Mouse (Mus musculus): ENCODE data around the gene Fuz. TPM values are rescaled to one million over a fixed set of nuclear protein-coding genes. Genes with fewer than 3 reads are reported as not detected.

Fuz gene
- polyA plus RNA-seq, 1 experiment from 2014 or later = 13.9 TPM

- Histone ChIP-seq H3K4me3 (ENCODE audit: low read depth, low read length) (no peak overlapping the region), H3K9ac (ENCODE audit: low read depth, low read length) (no peak overlapping the region), H3K36me3 (ENCODE audit: control insufficient read depth, insufficient read depth, low read length) (peaks cover 17% of the 10 kb centered on the region; the same call in 1 of the 2 replicates), H3K9me3 (ENCODE audit: control insufficient read depth, low read length) (no peaks in the 10 kb centered on the region), H3K27ac (ENCODE audit: low read depth, low read length) (no peak overlapping the region), H3K27me3 (ENCODE audit: control insufficient read depth, insufficient read depth, low read length) (no peaks in the 10 kb centered on the region), H3K4me2 (replicated peaks; ENCODE audit: low read depth, low read length) (no peak overlapping the region), H3K4me1 (replicated peaks; ENCODE audit: control insufficient read depth, insufficient read depth, low read length) (peaks cover 12% of the 10 kb centered on the region)
- WGBS = 85% methylated on average over 24 of the region's 24 CpGs
- ATAC-seq (ENCODE audit: low FRiP score) (no peak), DNase-seq (ENCODE audit: low spot score) (no peak)
Observed at GRCm38 (mm10) chr7:44864595-44865542, 31.0 kb upstream of the Fuz start.

GRCm38 (mm10) chr7:44866276-44867009, 29.4 kb upstream of the Fuz start:
- no peak overlapping the region; the same call in 1 of the 2 replicates for H3K4me2 ChIP-seq (replicated peaks; ENCODE audit: low read depth, low read length)
- H3K4me3 ChIP-seq (ENCODE audit: low read depth, low read length) = no peak overlapping the region
- no peak overlapping the region for H3K27ac ChIP-seq (ENCODE audit: low read depth, low read length)
- ATAC-seq (ENCODE audit: low FRiP score) (no peak), DNase-seq (ENCODE audit: low spot score) (no peak)
- H3K4me1 ChIP-seq (replicated peaks; ENCODE audit: control insufficient read depth, insufficient read depth, low read length) = peaks cover 12% of the 10 kb centered on the region
- H3K27me3 ChIP-seq (ENCODE audit: control insufficient read depth, insufficient read depth, low read length) = no peaks in the 10 kb centered on the region
- WGBS = 70% methylated on average over 15 of the region's 15 CpGs
- H3K9ac ChIP-seq (ENCODE audit: low read depth, low read length) = no peak overlapping the region
- H3K9me3 ChIP-seq (ENCODE audit: control insufficient read depth, low read length) = no peaks in the 10 kb centered on the region
- H3K36me3 ChIP-seq (ENCODE audit: control insufficient read depth, insufficient read depth, low read length) = peaks cover 17% of the 10 kb centered on the region; the same call in 1 of the 2 replicates

GRCm38 (mm10) chr7:44867010-44867702, 28.7 kb upstream of the Fuz start:
- Histone ChIP-seq H3K27me3 (ENCODE audit: control insufficient read depth, insufficient read depth, low read length) (no peaks in the 10 kb centered on the region), H3K4me3 (ENCODE audit: low read depth, low read length) (peak overlapping the region; percentile 98; the same call in 1 of the 2 replicates), H3K9me3 (ENCODE audit: control insufficient read depth, low read length) (no peaks in the 10 kb centered on the region), H3K4me2 (replicated peaks; ENCODE audit: low read depth, low read length) (peak overlapping the region; percentile 79), H3K9ac (ENCODE audit: low read depth, low read length) (peak overlapping the region; percentile 100), H3K27ac (ENCODE audit: low read depth, low read length) (no peak overlapping the region), H3K36me3 (ENCODE audit: control insufficient read depth, insufficient read depth, low read length) (peaks cover 17% of the 10 kb centered on the region; the same call in 1 of the 2 replicates), H3K4me1 (replicated peaks; ENCODE audit: control insufficient read depth, insufficient read depth, low read length) (peaks cover 12% of the 10 kb centered on the region)
- ATAC-seq (ENCODE audit: low FRiP score) = no peak
- WGBS = 81% methylated on average over 18 of the region's 19 CpGs
- DNase-seq (ENCODE audit: low spot score) = no peak

GRCm38 (mm10) chr7:44867802-44868201, 28.1 kb upstream of the Fuz start:
- Histone ChIP-seq H3K4me1 (replicated peaks; ENCODE audit: control insufficient read depth, insufficient read depth, low read length) (peaks cover 12% of the 10 kb centered on the region), H3K27me3 (ENCODE audit: control insufficient read depth, insufficient read depth, low read length) (no peaks in the 10 kb centered on the region), H3K27ac (ENCODE audit: low read depth, low read length) (no peak overlapping the region), H3K9me3 (ENCODE audit: control insufficient read depth, low read length) (no peaks in the 10 kb centered on the region), H3K36me3 (ENCODE audit: control insufficient read depth, insufficient read depth, low read length) (peaks cover 17% of the 10 kb centered on the region; the same call in 1 of the 2 replicates), H3K4me3 (ENCODE audit: low read depth, low read length) (peak overlapping the region; percentile 98), H3K4me2 (replicated peaks; ENCODE audit: low read depth, low read length) (peak overlapping the region; percentile 79), H3K9ac (ENCODE audit: low read depth, low read length) (peak overlapping the region; percentile 100)
- 52% methylated on average over 9 of the region's 9 CpGs for WGBS
- no peak for DNase-seq (ENCODE audit: low spot score)
- ATAC-seq (ENCODE audit: low FRiP score) = no peak

GRCm38 (mm10) chr7:44868465-44868864, 27.4 kb upstream of the Fuz start:
- 8% methylated on average over 16 of the region's 16 CpGs for WGBS
- ATAC-seq (ENCODE audit: low FRiP score) (no peak), DNase-seq (ENCODE audit: low spot score) (no peak)
- Histone ChIP-seq H3K27ac (ENCODE audit: low read depth, low read length) (0 out of 2 replicates have a peak overlapping the region, but pooled peaks have one; percentile 100), H3K9me3 (ENCODE audit: control insufficient read depth, low read length) (no peaks in the 10 kb centered on the region), H3K27me3 (ENCODE audit: control insufficient read depth, insufficient read depth, low read length) (no peaks in the 10 kb centered on the region), H3K9ac (ENCODE audit: low read depth, low read length) (peak overlapping the region; percentile 100), H3K4me1 (replicated peaks; ENCODE audit: control insufficient read depth, insufficient read depth, low read length) (peaks cover 12% of the 10 kb centered on the region), H3K4me2 (replicated peaks; ENCODE audit: low read depth, low read length) (peak overlapping the region; percentile 79), H3K36me3 (ENCODE audit: control insufficient read depth, insufficient read depth, low read length) (peaks cover 12% of the 10 kb centered on the region; the same call in 1 of the 2 replicates), H3K4me3 (ENCODE audit: low read depth, low read length) (peak overlapping the region; percentile 98)

- peaks cover 12% of the 10 kb centered on the region for H3K4me1 ChIP-seq (replicated peaks; ENCODE audit: control insufficient read depth, insufficient read depth, low read length)
Observed at GRCm38 (mm10) chr7:44868919-44869696, 26.8 kb upstream of the Fuz start.

GRCm38 (mm10) chr7:44869697-44870528, 26.0 kb upstream of the Fuz start, which contains the start of gene Ptov1:
Ptov1 (minus strand) TSS chr7:44869788.
- no peaks in the 10 kb centered on the region for H3K27me3 ChIP-seq (ENCODE audit: control insufficient read depth, insufficient read depth, low read length)
- H3K36me3 ChIP-seq (ENCODE audit: control insufficient read depth, insufficient read depth, low read length) = 0 out of 2 replicates have a peak, but pooled peaks cover 4% of the 10 kb centered on the region
- ATAC-seq (ENCODE audit: low FRiP score) (peak; percentile 95), DNase-seq (ENCODE audit: low spot score) (peak; percentile 93)
- WGBS = 12% methylated on average over 29 of the region's 29 CpGs
- H3K4me1 ChIP-seq (replicated peaks; ENCODE audit: control insufficient read depth, insufficient read depth, low read length) = peaks cover 12% of the 10 kb centered on the region
- peak within 1 kb of the TSS; percentile 100 for H3K27ac ChIP-seq (ENCODE audit: low read depth, low read length)
- H3K9ac ChIP-seq (ENCODE audit: low read depth, low read length) = peak within 1 kb of the TSS; percentile 100
- H3K9me3 ChIP-seq (ENCODE audit: control insufficient read depth, low read length) = no peaks in the 10 kb centered on the region
- peak within 1 kb of the TSS; percentile 98 for H3K4me3 ChIP-seq (ENCODE audit: low read depth, low read length)
- peak within 1 kb of the TSS; percentile 79 for H3K4me2 ChIP-seq (replicated peaks; ENCODE audit: low read depth, low read length)

More at GRCm38 (mm10) chr7:44868919-44869696, 26.8 kb upstream of the Fuz start:
- DNase-seq (ENCODE audit: low spot score) (peak; percentile 70), ATAC-seq (ENCODE audit: low FRiP score) (peak; percentile 46)
- Histone ChIP-seq H3K4me3 (ENCODE audit: low read depth, low read length) (peak overlapping the region; percentile 98), H3K27ac (ENCODE audit: low read depth, low read length) (peak overlapping the region; percentile 100), H3K27me3 (ENCODE audit: control insufficient read depth, insufficient read depth, low read length) (no peaks in the 10 kb centered on the region), H3K9ac (ENCODE audit: low read depth, low read length) (peak overlapping the region; percentile 100), H3K4me2 (replicated peaks; ENCODE audit: low read depth, low read length) (peak overlapping the region; percentile 79), H3K36me3 (ENCODE audit: control insufficient read depth, insufficient read depth, low read length) (0 out of 2 replicates have a peak, but pooled peaks cover 7% of the 10 kb centered on the region), H3K9me3 (ENCODE audit: control insufficient read depth, low read length) (no peaks in the 10 kb centered on the region)
- under 1% methylated on average over 83 of the region's 108 CpGs for WGBS

Measured in hindbrain, embryonic 11.5 days (tissue).